Mouse (Mus musculus) adrenal gland, adult (tissue): Measurements from ENCODE around the gene Lrig3.
A peak's percentile ranks its signal among the peaks of the same experiment; 100 is the strongest.

Experiments used
- DNase-seq, 2 experiments: peaks; one replicate each; pipeline ENCODE4 v3.0.0; 2022 to 2023; ENCODE audit warnings: low spot score in 1 of 2; ENCODE audit not compliant: inconsistent age in 2 of 2

The Lrig3 gene

DNA sequence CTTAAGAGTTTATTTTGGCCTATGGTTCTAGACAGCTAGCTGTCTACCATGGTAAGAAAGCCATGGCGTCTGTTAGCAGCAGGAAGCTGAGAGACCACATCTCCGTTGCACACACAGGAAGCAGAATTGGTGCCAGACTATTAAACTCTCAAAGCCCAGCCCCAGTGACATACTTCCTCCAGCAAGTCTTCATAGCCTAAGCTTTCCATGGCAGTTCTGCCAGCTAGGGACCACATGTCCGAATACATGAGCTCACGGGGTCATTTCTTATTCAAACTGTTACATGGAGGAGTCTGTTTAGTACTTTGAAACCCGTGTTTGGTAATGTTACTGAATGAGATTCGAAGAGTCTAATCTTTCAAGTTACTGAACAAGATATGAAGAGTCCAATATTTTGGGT, 33.6 kb downstream of the Lrig3 start:
- no peak for DNase-seq

DNA sequence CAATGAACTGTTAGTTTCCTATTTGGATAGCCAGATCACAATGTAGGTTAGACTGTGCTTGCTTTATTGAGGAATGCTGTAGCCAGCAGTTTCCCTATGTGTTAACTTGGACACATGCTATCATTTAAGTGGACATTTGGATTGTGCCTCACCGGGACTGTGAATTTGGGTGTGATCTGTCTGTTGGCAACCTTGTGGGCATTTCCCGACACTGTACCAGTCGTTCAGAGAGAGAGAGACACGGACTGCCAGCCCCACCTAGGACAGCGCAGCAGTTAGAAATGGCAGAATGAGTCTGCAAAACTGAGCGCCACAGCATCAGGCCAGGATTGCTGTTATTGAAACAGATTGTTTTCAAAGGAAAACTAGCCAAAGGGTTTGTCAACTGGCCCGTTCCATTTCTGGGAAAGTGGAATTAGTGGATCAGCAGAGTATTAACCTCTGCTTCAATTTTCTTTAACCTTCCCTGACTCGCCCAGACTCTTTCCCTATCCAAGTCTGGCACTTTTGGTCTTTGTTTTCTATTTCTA, 35.0 kb downstream of the Lrig3 start:
- DNase-seq = peak in 1 of 2 experiments; percentile 25

DNA sequence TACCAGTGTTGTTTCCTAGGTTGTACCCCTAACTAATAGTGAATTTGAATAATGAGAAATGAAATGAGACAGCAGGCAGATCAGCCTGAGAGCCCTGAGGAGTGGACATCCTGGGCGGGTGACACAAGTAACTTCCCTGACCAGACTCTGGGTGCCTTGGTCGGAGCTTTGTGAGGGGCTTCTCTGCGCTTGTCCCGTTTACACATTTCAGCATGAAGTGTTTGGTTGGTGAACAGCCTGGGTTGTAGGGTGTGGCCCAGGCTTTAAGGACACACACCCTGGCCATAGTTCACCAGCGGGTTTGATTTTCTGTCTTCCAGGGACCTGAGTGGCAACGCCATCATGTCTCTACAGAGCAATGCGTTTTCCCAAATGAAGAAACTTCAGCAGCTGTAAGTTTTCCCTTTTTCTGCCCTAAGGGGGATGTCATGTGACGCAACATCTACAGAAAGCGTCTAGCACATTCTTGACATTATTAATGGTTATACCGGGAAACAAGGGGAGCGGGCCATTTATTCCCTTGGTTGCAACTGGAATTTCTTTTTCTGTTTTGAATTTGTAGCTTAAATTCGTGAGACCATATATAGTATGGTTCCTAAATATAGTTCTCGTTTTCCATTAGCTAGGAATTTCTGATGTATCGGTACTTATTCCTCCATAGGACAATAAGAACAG, 36.2 kb downstream of the Lrig3 start:
- no peak for DNase-seq

- DNase-seq = no peak
Observed at GRCm38 (mm10) chr10:126002818-126003506, 37.0 kb downstream of the Lrig3 start.

DNA sequence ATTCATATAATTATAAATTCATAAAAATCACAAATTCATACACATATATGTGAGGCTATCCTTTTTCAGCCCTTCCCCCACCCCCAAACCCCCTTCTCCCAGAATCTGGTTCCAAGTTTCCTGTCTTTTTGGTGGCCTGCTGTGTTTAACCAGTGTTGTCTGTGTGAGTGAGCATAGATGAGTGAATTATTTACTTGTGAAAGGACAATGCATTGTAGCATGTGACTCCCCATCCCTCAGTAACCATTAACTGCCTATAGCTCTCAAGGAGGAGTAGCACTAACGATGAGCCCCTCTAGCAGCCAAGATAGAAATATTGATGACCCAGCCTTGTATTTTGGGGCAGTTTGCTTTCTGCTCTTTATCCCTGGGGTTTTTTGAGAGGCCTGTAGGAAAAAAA, 37.9 kb downstream of the Lrig3 start:
- no peak for DNase-seq

GRCm38 (mm10) chr10:126013667-126014066, 47.7 kb downstream of the Lrig3 start:
- DNase-seq = no peak

- DNase-seq = no peak
Observed at GRCm38 (mm10) chr10:126014673-126015072, 48.7 kb downstream of the Lrig3 start.

DNA sequence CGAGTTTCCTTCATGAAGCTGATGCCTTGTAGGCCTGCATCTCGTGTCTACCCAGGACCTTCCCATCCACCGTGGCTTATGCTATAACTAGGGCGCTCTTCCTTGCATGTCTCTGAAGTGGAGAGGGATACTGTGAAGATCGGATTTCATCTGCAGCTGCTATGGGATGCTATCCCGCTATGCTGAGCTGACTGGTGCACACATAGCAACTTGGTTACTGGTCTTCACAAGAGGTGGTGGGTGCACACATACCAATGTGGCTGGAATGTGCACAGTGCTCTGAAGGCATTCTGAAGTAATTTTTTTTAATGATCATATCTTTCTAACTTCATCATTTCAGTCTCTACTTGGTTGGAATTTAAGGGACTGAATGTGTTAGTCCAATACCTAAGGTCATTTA, 49.7 kb downstream of the Lrig3 start:
- DNase-seq = no peak

DNA sequence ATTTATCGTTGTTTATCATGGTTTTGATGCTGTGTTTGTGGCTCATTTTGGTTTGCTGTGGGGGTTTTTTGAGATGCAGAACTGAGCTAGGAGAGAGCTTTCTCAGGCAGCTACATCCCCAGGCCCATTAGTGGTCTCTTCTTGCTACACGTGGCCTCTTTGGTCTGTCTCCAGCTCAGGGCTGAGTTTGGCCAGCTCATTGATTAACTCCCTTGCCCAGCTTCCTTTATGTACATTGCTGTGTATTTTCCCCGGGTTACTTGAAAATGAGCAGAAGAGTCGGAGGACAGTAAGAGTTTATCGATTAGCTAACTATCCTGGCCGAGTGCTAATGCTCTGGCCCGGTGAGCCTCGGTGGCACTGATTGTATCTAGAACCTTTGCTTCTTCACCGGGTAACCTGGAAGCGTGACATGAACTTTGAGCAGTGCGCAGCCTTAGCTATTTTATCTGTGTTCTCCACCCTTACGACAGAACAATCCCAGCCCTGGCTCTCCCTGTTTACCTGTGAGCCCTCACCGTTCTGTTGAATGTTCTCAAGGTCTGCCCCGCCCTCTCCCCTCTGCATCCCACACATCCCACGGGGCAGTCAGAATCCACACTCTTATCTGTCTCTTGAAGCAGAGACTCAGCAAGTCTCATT, 53.5 kb downstream of the Lrig3 start:
- DNase-seq = no peak

- DNase-seq = no peak
Observed at GRCm38 (mm10) chr10:126028574-126029440, 62.8 kb downstream of the Lrig3 start.

DNA sequence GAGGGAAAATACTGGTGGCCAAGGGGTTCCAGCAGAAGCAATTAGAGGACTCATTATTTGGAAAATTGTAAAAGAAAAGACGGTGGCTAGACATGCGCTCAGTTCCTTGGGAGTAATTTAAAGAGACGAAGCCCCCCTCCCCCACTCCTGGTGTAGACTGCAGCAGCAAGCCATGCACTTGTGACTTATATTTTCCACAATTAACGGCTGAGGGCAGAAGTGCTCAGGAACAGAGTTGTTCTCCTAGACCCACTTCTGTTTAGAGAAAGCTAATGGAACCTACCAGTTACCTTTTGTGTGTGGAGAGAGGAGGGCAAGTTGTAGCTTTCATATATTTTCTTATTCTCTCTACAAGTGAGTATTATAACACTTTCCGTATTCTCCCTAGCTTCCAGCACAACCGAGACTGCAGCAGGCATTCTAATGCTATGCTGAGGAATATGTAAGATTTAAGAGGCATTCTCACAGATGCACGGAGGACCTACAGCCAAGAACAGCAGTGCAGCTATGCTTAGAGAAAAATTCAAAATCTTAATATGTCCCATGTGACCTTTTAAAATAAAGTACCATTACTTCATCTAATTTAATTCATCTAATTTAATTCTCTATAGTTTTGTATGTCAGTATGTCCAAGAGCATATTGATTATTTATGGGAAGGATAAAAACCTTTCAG, 63.6 kb downstream of the Lrig3 start:
- no peak for DNase-seq

DNA sequence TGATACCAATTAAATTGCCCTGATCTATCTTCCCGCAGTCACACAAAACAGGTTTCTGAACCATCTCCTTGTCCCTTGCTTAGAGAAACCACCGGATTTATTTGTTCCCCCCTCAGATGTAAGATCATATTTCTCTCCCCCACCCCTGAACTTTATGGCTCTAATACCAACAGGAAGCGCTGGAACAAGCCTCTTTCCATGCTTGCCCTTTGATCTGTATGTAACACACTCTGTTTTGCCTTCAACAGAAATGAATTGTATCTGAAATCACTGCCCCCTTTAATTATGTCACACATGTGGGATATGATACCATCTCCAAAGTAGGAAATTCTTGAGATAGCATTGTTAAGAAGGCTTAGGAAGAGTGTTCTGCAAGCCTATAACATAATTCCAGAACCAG, 90.9 kb downstream of the Lrig3 start:
- DNase-seq = no peak

DNA sequence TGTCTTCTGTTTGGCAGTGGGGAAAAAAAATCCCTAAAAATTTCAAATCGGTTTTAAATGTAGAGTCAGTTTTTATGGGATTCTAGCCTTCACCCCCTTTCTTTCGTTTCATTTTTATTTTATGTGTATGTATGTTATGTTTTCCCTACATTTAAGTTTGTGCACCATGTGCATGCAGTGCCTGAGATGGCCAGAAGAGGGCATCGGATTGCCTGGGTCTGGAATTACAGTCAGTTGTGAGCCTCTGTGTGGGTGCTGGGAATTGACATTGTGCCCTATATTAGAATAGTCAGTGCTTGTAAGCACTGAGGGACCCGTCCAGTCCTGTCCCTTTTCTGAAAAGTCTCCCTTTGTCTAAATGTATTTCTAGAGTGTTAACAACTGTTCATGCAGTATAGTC, 96.8 kb downstream of the Lrig3 start:
- no peak for DNase-seq
